Comparison of ENCODE assay signal across 9 mouse cellular contexts in the genomic region with DNA sequence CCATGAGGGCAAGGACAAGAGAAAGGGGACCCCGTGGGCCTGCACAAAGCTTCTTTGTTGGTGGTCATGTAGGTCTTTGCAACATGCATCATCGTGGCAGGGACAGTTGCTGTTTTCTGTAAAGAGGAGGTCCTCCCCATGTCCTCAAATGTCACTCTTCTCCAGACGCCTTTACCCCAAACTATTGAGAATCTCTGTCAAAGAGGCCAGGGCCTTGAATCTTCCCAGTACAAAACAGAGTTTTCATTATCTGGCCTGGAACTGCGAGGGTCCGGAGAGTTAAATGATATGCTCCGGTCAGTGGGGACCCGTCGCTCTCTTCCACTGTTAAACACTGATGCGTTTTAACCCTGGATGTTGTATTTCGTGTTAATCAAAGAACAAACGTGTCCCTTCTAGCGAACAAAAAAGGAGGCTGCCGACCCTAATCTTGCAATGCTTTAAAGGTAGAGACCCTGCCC. TPM values are rescaled to one million over a fixed set of nuclear protein-coding genes. Genes with fewer than 3 reads are reported as not detected.
DNase-seq lines count a peak whose midpoint lies in the region; ATAC-seq and TF ChIP-seq lines count a peak whose summit lies in the region.
"Had no signal": no experiment of that assay in that cellular context is flagged by ENCODE, and none has a peak within 500 bp of the region (broad histone marks: within the 10 kb centered on the region; RNA-seq: fewer than 3 reads in every experiment).

No protein-coding gene starts in this region.

- no peak for TF ChIP-seq POLR2A in ES-Bruce4 (IDR thresholded peaks at IDR 0.05; ENCODE audit: insufficient read depth, low read length)
- TF ChIP-seq POLR2A in kidney, adult 2 months (IDR thresholded peaks at IDR 0.05; ENCODE audit: low read depth, low read length), result no peak

- 26% methylated on average over 13 of the region's 13 CpGs for WGBS in heart, embryonic 15.5 days
- WGBS in liver, postnatal 0 days (ENCODE audit: insufficient replicate concordance), result 24% methylated on average over 13 of the region's 13 CpGs
- 56% methylated on average over 13 of the region's 13 CpGs for WGBS in kidney, adult 2 months

- TF ChIP-seq EP300 in ES-Bruce4 (IDR thresholded peaks at IDR 0.05; ENCODE audit: insufficient read depth, low read depth, low read length), result no peak
- no peak for TF ChIP-seq EP300 in liver, postnatal 0 days (IDR thresholded peaks at IDR 0.05; ENCODE audit: low read depth)

- H3K27me3 ChIP-seq in ES-Bruce4 (ENCODE audit: control insufficient read depth, insufficient read depth, low read length, poor library complexity, severe bottlenecking), result peaks cover 3% of the 10 kb centered on the region; the same call in 1 of the 2 replicates
- H3K27me3 ChIP-seq in heart, embryonic 15.5 days, result peaks cover 35% of the 10 kb centered on the region
- H3K27me3 ChIP-seq in liver, postnatal 0 days (ENCODE audit: insufficient read depth, low read length), result peaks cover 29% of the 10 kb centered on the region
- peaks cover 3% of the 10 kb centered on the region; the same call in 1 of the 2 replicates for H3K27me3 ChIP-seq in kidney, adult 2 months (replicated peaks; ENCODE audit: control insufficient read depth, insufficient read depth, low read length)

- H3K9me3 ChIP-seq in ES-Bruce4 (replicated peaks; ENCODE audit: control insufficient read depth, insufficient read depth, low read length, poor library complexity, severe bottlenecking), result no peaks in the 10 kb centered on the region
- no peaks in the 10 kb centered on the region for H3K9me3 ChIP-seq in heart, embryonic 15.5 days (replicated peaks)
- H3K9me3 ChIP-seq in liver, postnatal 0 days (ENCODE audit: low read length), result no peaks in the 10 kb centered on the region

- H3K36me3 ChIP-seq in ES-Bruce4 (ENCODE audit: control insufficient read depth, insufficient read depth, low read length, poor library complexity, severe bottlenecking), result no peaks in the 10 kb centered on the region
- H3K36me3 ChIP-seq in heart, embryonic 15.5 days, result no peaks in the 10 kb centered on the region
- H3K36me3 ChIP-seq in liver, postnatal 0 days (replicated peaks; ENCODE audit: insufficient read depth, low read length), result no peaks in the 10 kb centered on the region
- no peaks in the 10 kb centered on the region for H3K36me3 ChIP-seq in kidney, adult 2 months (ENCODE audit: control insufficient read depth, insufficient read depth, low read length)

- H3K27ac ChIP-seq in ES-Bruce4 (ENCODE audit: insufficient read depth, low read length), result no peak overlapping the region
- no peak overlapping the region for H3K27ac ChIP-seq in heart, embryonic 15.5 days
- H3K27ac ChIP-seq in liver, postnatal 0 days (ENCODE audit: low read depth), result no peak overlapping the region
- H3K27ac ChIP-seq in kidney, adult 2 months (ENCODE audit: insufficient read depth, low read depth, low read length), result no peak overlapping the region

- H3K9ac ChIP-seq in ES-Bruce4 (ENCODE audit: low read depth, poor library complexity, severe bottlenecking), result no peak overlapping the region
- 0 out of 2 replicates have a peak overlapping the region, but pooled peaks have one; percentile 9 for H3K9ac ChIP-seq in heart, embryonic 15.5 days
- no peak overlapping the region for H3K9ac ChIP-seq in liver, postnatal 0 days (replicated peaks)

- H3K4me2 ChIP-seq in heart, embryonic 15.5 days, result peak overlapping the region; percentile 95
- H3K4me2 ChIP-seq in liver, postnatal 0 days (ENCODE audit: low read depth, low read length), result peak overlapping the region; percentile 66

- peaks cover 2% of the 10 kb centered on the region for H3K4me1 ChIP-seq in ES-Bruce4 (ENCODE audit: control insufficient read depth, insufficient read depth, low read length)
- H3K4me1 ChIP-seq in heart, embryonic 15.5 days (replicated peaks), result peaks cover 32% of the 10 kb centered on the region
- H3K4me1 ChIP-seq in liver, postnatal 0 days (ENCODE audit: insufficient read depth), result peaks cover 16% of the 10 kb centered on the region
- no peaks in the 10 kb centered on the region for H3K4me1 ChIP-seq in kidney, adult 2 months (ENCODE audit: control insufficient read depth, insufficient read depth, low read length)

- peak; percentile 91 for DNase-seq in heart, adult 11 months
- DNase-seq in heart, adult 9 months (ENCODE audit: low spot score in 2 of 2), result no peak
- DNase-seq in liver, postnatal 0 days, result no peak
- no peak for DNase-seq in right cerebral cortex, adult 18-20 months
- no peak for DNase-seq in kidney, adult 2 months
- no peak for DNase-seq in left cerebral cortex, adult 11 months (ENCODE audit: low spot score)

- H3K4me3 ChIP-seq in ES-Bruce4 (ENCODE audit: low read depth, low read length), result peak overlapping the region; percentile 17; the same call in 1 of the 2 replicates
- H3K4me3 ChIP-seq in heart, embryonic 15.5 days, result peak overlapping the region; percentile 59
- H3K4me3 ChIP-seq in liver, postnatal 0 days (ENCODE audit: low read depth, low read length), result peak overlapping the region; percentile 34; the same call in 1 of the 2 replicates
- no peak overlapping the region for H3K4me3 ChIP-seq in kidney, adult 2 months (ENCODE audit: insufficient read depth, low read depth, low read length)

- no peak for ATAC-seq in heart, embryonic 15.5 days (replicated peaks; ENCODE audit: insufficient number of reproducible peaks, insufficient read depth, low FRiP score, low read depth)
- no peak for ATAC-seq in liver, postnatal 0 days

- TF ChIP-seq CTCF in ES-Bruce4 (IDR thresholded peaks at IDR 0.05; ENCODE audit: low read depth, low read length), result no peak
- TF ChIP-seq CTCF in liver, postnatal 0 days (IDR thresholded peaks at IDR 0.05; ENCODE audit: low read depth), result no peak
- no peak for TF ChIP-seq CTCF in kidney, adult 2 months (conservative IDR thresholded peaks at IDR 0.05; ENCODE audit: insufficient read depth, insufficient read length, low read depth, low read length)

RNA-seq across cellular contexts. Expression of a gene that starts 0.9 kb away (rescaled TPM):
- not detected in 2 replicates for polyA plus RNA-seq in ES-Bruce4 (2011; ENCODE audit: insufficient read depth, insufficient read length, low read depth, missing spikeins)
- polyA plus RNA-seq in heart, embryonic 15.5 days (2015; fragmentation: Nextera tagmentation; extraction: Ambion mirVana), result 0.68 and 0.73 TPM in 2 replicates
- polyA plus RNA-seq in liver, postnatal 0 days (2015; fragmentation: Nextera tagmentation; extraction: Ambion mirVana), result 0.18 and 0.47 TPM in 2 replicates
- 2.0 and 2.2 TPM in 2 replicates for polyA plus RNA-seq in kidney, adult 2 months (2012; rRNA removed)

RNA-seq across cellular contexts. Expression of a gene that starts 13.7 kb away (rescaled TPM):
- 15.6 and 17.7 TPM in 2 replicates for polyA plus RNA-seq in ES-Bruce4 (2011; ENCODE audit: insufficient read depth, insufficient read length, low read depth, missing spikeins)
- 104 and 106 TPM in 2 replicates for polyA plus RNA-seq in heart, embryonic 15.5 days (2015; fragmentation: Nextera tagmentation; extraction: Ambion mirVana)
- polyA plus RNA-seq in liver, postnatal 0 days (2015; fragmentation: Nextera tagmentation; extraction: Ambion mirVana), result 58.1 and 58.4 TPM in 2 replicates
- 96.7 and 122 TPM in 2 replicates for polyA plus RNA-seq in kidney, adult 2 months (2012; rRNA removed)

RNA-seq across cellular contexts. Expression of a gene that starts 13.7 kb away (rescaled TPM):
- 84.8 and 90.2 TPM in 2 replicates for polyA plus RNA-seq in ES-Bruce4 (2011; ENCODE audit: insufficient read depth, insufficient read length, low read depth, missing spikeins)
- polyA plus RNA-seq in heart, embryonic 15.5 days (2015; fragmentation: Nextera tagmentation; extraction: Ambion mirVana), result 65.8 and 66.4 TPM in 2 replicates
- 20.4 and 21.4 TPM in 2 replicates for polyA plus RNA-seq in liver, postnatal 0 days (2015; fragmentation: Nextera tagmentation; extraction: Ambion mirVana)
- polyA plus RNA-seq in kidney, adult 2 months (2012; rRNA removed), result 10.9 and 28.9 TPM in 2 replicates

RNA-seq across cellular contexts. Expression of a gene that starts 56.0 kb away (rescaled TPM):
- not detected in 2 replicates for polyA plus RNA-seq in ES-Bruce4 (2011; ENCODE audit: insufficient read depth, insufficient read length, low read depth, missing spikeins)
- 0.04 and 0.18 TPM in 2 replicates for polyA plus RNA-seq in heart, embryonic 15.5 days (2015; fragmentation: Nextera tagmentation; extraction: Ambion mirVana)
- polyA plus RNA-seq in liver, postnatal 0 days (2015; fragmentation: Nextera tagmentation; extraction: Ambion mirVana), result 0.12 and 0.14 TPM in 2 replicates
- polyA plus RNA-seq in kidney, adult 2 months (2012; rRNA removed), result 0.11 and 0.14 TPM in 2 replicates
- polyA plus RNA-seq: myocyte had no signal
